Mouse (Mus musculus): ENCODE measurements around the gene Nrsn2. TPM values are rescaled to one million over a fixed set of nuclear protein-coding genes. Genes with fewer than 3 reads are reported as not detected.

Nrsn2 gene
- polyA plus RNA-seq, 1 experiment from 2014 or later, result not detected

DNA sequence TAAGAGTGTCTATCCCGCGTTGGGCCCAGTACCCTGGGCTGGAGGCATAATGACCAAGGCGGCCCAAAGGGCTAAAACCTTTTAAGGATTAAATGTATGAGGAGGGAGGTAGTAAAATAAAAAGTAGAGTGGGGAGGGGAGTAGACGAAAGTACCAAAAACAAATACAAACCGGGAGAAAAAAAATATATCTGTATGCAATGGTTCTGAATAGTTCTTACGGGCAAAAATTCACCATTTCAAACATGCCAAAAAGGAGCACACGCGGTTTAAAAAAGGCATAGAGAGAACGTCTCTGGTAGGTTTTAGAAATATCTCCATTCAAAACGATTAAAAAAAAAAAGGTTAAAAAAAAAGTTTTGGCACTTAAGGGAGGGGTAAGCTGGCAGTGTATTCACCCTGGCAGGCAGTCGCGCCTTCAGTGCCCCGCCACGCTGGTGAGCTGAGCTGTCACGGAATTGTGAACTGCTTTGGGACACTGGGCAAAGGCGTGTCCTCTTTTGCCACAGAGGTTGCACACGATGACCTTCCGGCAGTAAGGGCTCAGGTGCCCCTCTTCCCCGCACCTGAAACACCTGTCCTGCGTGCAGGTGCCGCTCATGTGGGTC is 36.8 kb upstream of the Nrsn2 start:
- H3K4me3 ChIP-seq (ENCODE audit: low read depth, low read length), result peak overlapping the region; percentile 89
- H3K27me3 ChIP-seq (ENCODE audit: insufficient read depth, low read length), result no peaks in the 10 kb centered on the region
- TF ChIP-seq EP300 (IDR thresholded peaks at IDR 0.05; ENCODE audit: low read depth), result no peak
- H3K9ac ChIP-seq (replicated peaks), result peak overlapping the region; percentile 94
- WGBS (ENCODE audit: insufficient replicate concordance), result 11% methylated on average over 21 of the region's 21 CpGs
- peaks cover 34% of the 10 kb centered on the region for H3K4me1 ChIP-seq (ENCODE audit: insufficient read depth)
- DNase-seq, result no peak
- peak; percentile 24 for ATAC-seq
- peak overlapping the region; percentile 89 for H3K27ac ChIP-seq (ENCODE audit: low read depth)
- H3K9me3 ChIP-seq (ENCODE audit: low read length), result 0 out of 2 replicates have a peak, but pooled peaks cover 3% of the 10 kb centered on the region
- H3K4me2 ChIP-seq (ENCODE audit: low read depth, low read length), result peak overlapping the region; percentile 89
- H3K36me3 ChIP-seq (replicated peaks; ENCODE audit: insufficient read depth, low read length), result no peaks in the 10 kb centered on the region

DNA sequence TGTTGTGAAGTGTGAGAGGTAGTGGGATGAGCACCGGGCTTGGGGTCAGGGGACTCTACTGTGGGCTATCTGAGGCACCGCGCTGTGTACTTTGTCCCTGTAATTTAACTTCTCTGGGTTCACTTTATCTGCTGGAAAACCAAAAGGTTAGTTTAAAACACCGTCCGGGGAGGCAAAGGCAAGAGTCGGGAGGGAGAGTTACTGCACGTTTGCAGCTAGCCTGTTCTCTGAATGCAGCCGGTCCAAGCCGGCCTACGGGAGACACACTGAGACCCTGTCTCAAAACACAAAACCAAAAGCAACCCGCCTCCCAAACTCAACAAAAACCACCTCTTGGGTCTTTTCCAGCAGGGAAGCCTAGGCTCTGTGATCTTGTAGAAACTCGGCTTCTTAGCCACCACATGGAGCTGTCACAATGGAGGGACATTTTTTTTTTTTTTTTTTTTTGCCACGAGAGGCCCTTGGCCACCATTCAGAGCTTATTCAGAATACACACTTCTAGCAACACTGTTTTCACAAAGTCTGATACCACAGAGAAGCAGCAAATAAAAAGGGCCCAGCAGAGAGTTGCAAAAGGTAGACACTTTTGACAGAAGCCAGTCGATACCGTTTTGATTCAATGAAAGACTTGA is 36.2 kb upstream of the Nrsn2 start:
- 38% methylated on average over 15 of the region's 15 CpGs for WGBS (ENCODE audit: insufficient replicate concordance)
- peaks cover 34% of the 10 kb centered on the region for H3K4me1 ChIP-seq (ENCODE audit: insufficient read depth)
- H3K27me3 ChIP-seq (ENCODE audit: insufficient read depth, low read length), result no peaks in the 10 kb centered on the region
- no peaks in the 10 kb centered on the region for H3K36me3 ChIP-seq (replicated peaks; ENCODE audit: insufficient read depth, low read length)
- no peak for ATAC-seq
- H3K4me3 ChIP-seq (ENCODE audit: low read depth, low read length), result peak overlapping the region; percentile 89
- H3K9ac ChIP-seq (replicated peaks), result peak overlapping the region; percentile 94; the same call in 1 of the 2 replicates
- TF ChIP-seq EP300 (IDR thresholded peaks at IDR 0.05; ENCODE audit: low read depth) (no peak), CTCF (IDR thresholded peaks at IDR 0.05; ENCODE audit: low read depth) (no peak)
- no peak for DNase-seq
- peak overlapping the region; percentile 89 for H3K4me2 ChIP-seq (ENCODE audit: low read depth, low read length)
- 0 out of 2 replicates have a peak, but pooled peaks cover 3% of the 10 kb centered on the region for H3K9me3 ChIP-seq (ENCODE audit: low read length)
- no peak overlapping the region for H3K27ac ChIP-seq (ENCODE audit: low read depth)

DNA sequence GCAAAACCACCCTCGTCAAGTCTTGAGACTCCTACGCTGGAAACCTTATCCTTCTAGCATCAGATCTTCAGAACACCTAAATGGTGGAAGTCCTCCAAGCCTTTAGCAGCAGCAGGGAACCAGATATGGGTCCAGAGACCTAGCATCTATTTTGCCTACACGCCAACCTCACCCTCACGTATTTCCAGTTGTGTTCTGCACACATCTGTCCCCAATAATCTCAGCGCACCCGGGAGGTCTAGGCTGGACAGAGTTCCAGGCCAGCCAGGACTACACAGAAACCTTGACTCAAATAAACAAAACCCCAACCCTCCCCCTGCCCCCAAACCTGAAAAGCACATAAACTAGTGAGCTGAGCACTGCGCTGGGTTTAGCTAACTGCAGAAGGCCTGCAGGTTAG is 35.0 kb upstream of the Nrsn2 start:
- Histone ChIP-seq H3K9me3 (ENCODE audit: low read length) (0 out of 2 replicates have a peak, but pooled peaks cover 3% of the 10 kb centered on the region), H3K4me1 (ENCODE audit: insufficient read depth) (peaks cover 36% of the 10 kb centered on the region)
- 34% methylated on average over 7 of the region's 7 CpGs for WGBS (ENCODE audit: insufficient replicate concordance)

GRCm38 (mm10) chr2:152410971-152411371 is 34.5 kb upstream of the Nrsn2 start:
- TF ChIP-seq CTCF (IDR thresholded peaks at IDR 0.05; ENCODE audit: low read depth), result no peak
- no peak for TF ChIP-seq EP300 (IDR thresholded peaks at IDR 0.05; ENCODE audit: low read depth)
- DNase-seq, result peak; percentile 65
- ATAC-seq, result no peak
- 6% methylated on average over 15 of the region's 15 CpGs for WGBS (ENCODE audit: insufficient replicate concordance)
- no peaks in the 10 kb centered on the region for H3K36me3 ChIP-seq (replicated peaks; ENCODE audit: insufficient read depth, low read length)
- no peaks in the 10 kb centered on the region for H3K9me3 ChIP-seq (ENCODE audit: low read length)
- 0 out of 2 replicates have a peak overlapping the region, but pooled peaks have one; percentile 5 for H3K9ac ChIP-seq (replicated peaks)
- no peak overlapping the region for H3K4me3 ChIP-seq (ENCODE audit: low read depth, low read length)
- no peaks in the 10 kb centered on the region for H3K27me3 ChIP-seq (ENCODE audit: insufficient read depth, low read length)
- peaks cover 40% of the 10 kb centered on the region for H3K4me1 ChIP-seq (ENCODE audit: insufficient read depth)
- H3K4me2 ChIP-seq (ENCODE audit: low read depth, low read length), result peak overlapping the region; percentile 89
- H3K27ac ChIP-seq (ENCODE audit: low read depth), result peak overlapping the region; percentile 64

More for the DNA sequence above, 35.0 kb upstream of the Nrsn2 start:
- peak overlapping the region; percentile 44 for H3K27ac ChIP-seq (ENCODE audit: low read depth)
- no peak for ATAC-seq
- no peak overlapping the region for H3K4me3 ChIP-seq (ENCODE audit: low read depth, low read length)
- no peaks in the 10 kb centered on the region for H3K36me3 ChIP-seq (replicated peaks; ENCODE audit: insufficient read depth, low read length)
- DNase-seq, result no peak
- H3K9ac ChIP-seq (replicated peaks), result 0 out of 2 replicates have a peak overlapping the region, but pooled peaks have one; percentile 5
- TF ChIP-seq EP300 (IDR thresholded peaks at IDR 0.05; ENCODE audit: low read depth), result no peak
- no peak for TF ChIP-seq CTCF (IDR thresholded peaks at IDR 0.05; ENCODE audit: low read depth)
- peak overlapping the region; percentile 89; the same call in 1 of the 2 replicates for H3K4me2 ChIP-seq (ENCODE audit: low read depth, low read length)
- no peaks in the 10 kb centered on the region for H3K27me3 ChIP-seq (ENCODE audit: insufficient read depth, low read length)

DNA sequence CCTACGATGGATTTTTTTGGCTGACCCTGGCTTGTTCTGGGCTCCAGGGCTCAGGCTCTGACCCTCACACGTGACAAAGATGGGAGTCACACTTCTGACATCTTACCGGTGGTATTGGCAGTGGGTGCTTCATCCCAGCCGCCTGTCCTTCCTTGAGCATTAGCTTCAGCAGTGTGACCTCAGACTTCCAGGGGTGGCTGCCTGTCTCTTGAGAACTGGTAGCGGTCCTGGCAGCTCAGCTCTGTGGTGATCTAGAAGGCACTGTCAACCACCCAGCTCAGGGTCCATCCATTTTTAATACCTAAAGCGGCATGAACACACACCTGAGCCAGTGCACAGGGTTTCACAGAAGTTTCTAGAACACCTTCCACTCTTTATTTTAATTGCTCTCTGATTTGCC is 33.3 kb upstream of the Nrsn2 start:
- Histone ChIP-seq H3K27me3 (ENCODE audit: insufficient read depth, low read length) (no peaks in the 10 kb centered on the region), H3K9ac (replicated peaks) (no peak overlapping the region), H3K4me3 (ENCODE audit: low read depth, low read length) (no peak overlapping the region), H3K27ac (ENCODE audit: low read depth) (no peak overlapping the region), H3K9me3 (ENCODE audit: low read length) (no peaks in the 10 kb centered on the region), H3K4me2 (ENCODE audit: low read depth, low read length) (no peak overlapping the region), H3K4me1 (ENCODE audit: insufficient read depth) (peaks cover 37% of the 10 kb centered on the region), H3K36me3 (replicated peaks; ENCODE audit: insufficient read depth, low read length) (no peaks in the 10 kb centered on the region)
- ATAC-seq, result no peak
- DNase-seq, result no peak
- WGBS (ENCODE audit: insufficient replicate concordance), result 74% methylated on average over 6 of the region's 6 CpGs
- no peak for TF ChIP-seq CTCF (IDR thresholded peaks at IDR 0.05; ENCODE audit: low read depth)

- Histone ChIP-seq H3K9me3 (ENCODE audit: low read length) (no peaks in the 10 kb centered on the region), H3K4me3 (ENCODE audit: low read depth, low read length) (peak overlapping the region; percentile 36), H3K4me2 (ENCODE audit: low read depth, low read length) (peak overlapping the region; percentile 80), H3K9ac (replicated peaks) (peak overlapping the region; percentile 5; the same call in 1 of the 2 replicates), H3K27me3 (ENCODE audit: insufficient read depth, low read length) (no peaks in the 10 kb centered on the region), H3K36me3 (replicated peaks; ENCODE audit: insufficient read depth, low read length) (no peaks in the 10 kb centered on the region), H3K27ac (ENCODE audit: low read depth) (no peak overlapping the region), H3K4me1 (ENCODE audit: insufficient read depth) (peaks cover 17% of the 10 kb centered on the region)
- TF ChIP-seq CTCF (IDR thresholded peaks at IDR 0.05; ENCODE audit: low read depth) (0 out of 2 replicates have a peak, but pooled peaks have one; percentile 18), EP300 (IDR thresholded peaks at IDR 0.05; ENCODE audit: low read depth) (no peak)
- DNase-seq, result peak; percentile 95
- peak; percentile 100 for ATAC-seq
- WGBS (ENCODE audit: insufficient replicate concordance), result under 1% methylated on average over 19 of the region's 19 CpGs
These were observed 29.7 kb upstream of the Nrsn2 start for GRCm38 (mm10) chr2:152406126-152406525.

Measured in liver, postnatal 0 days (tissue).